Mouse (Mus musculus) MEL (cell line): ENCODE results near the gene Zfp950. TPM values are rescaled to one million over a fixed set of nuclear protein-coding genes. Genes with fewer than 3 reads are reported as not detected.
"Not testable (repeated sequence)": the region's sequence is repeated elsewhere in the genome, so short reads cannot be mapped to it uniquely, and the experiment has no call there.

ENCODE experiments used
- DNase-seq: peaks from one replicate; pipeline ENCODE4 v3.0.0; 2011; ENCODE audit warnings: low read depth, low spot score
- H3K27ac ChIP-seq: 2 replicates; pipeline ENCODE4 v1.5.1; 2012; ENCODE audit warnings: low read depth, mild to moderate bottlenecking, control low read depth, low read length, moderate library complexity; ENCODE audit not compliant: control insufficient read depth
- H3K27me3 ChIP-seq, 2 experiments: fragments of 150-350 bp in 1 of 2; sonication (generic) in 1 of 2; 2 replicates each; pipeline ENCODE4 v1.6.1; 2012; ENCODE audit warnings: low read length in 2 of 2, mild to moderate bottlenecking in 2 of 2, improper control_type of control experiment in 1 of 2, moderate library complexity in 1 of 2; ENCODE audit not compliant: insufficient read depth in 2 of 2, control insufficient read depth in 1 of 2
- H3K36me3 ChIP-seq, 2 experiments: 2 replicates each; pipeline ENCODE4 v1.6.1; 2012 to 2014; ENCODE audit warnings: low read length in 2 of 2, improper control_type of control experiment in 1 of 2, inconsistent platforms in 1 of 2, mild to moderate bottlenecking in 1 of 2; ENCODE audit not compliant: insufficient read depth in 2 of 2, control insufficient read depth in 1 of 2
- H3K4me1 ChIP-seq, 2 experiments: fragments of 150-350 bp in 1 of 2; sonication (generic) in 1 of 2; 2 replicates each; pipeline ENCODE4 v1.6.1; 2012; ENCODE audit warnings: low read length in 2 of 2, improper control_type of control experiment in 1 of 2, mild to moderate bottlenecking in 1 of 2; ENCODE audit not compliant: insufficient read depth in 2 of 2, control insufficient read depth in 1 of 2
- H3K4me3 ChIP-seq, 2 experiments: fragments of 150-350 bp in 1 of 2; sonication (generic) in 1 of 2; 2 replicates each; pipeline ENCODE4 v1.5.1; 2012; ENCODE audit warnings: low read depth in 2 of 2, low read length in 2 of 2, mild to moderate bottlenecking in 2 of 2, moderate library complexity in 2 of 2, control low read depth in 1 of 2, improper control_type of control experiment in 1 of 2; ENCODE audit not compliant: control insufficient read depth in 1 of 2, insufficient read depth in 1 of 2
- H3K79me2 ChIP-seq: 2 replicates; pipeline ENCODE4 v1.6.1; 2012; ENCODE audit warnings: mild to moderate bottlenecking, low read length, moderate library complexity; ENCODE audit not compliant: control insufficient read depth, poor library complexity, insufficient read depth
- H3K9ac ChIP-seq: 2 replicates; pipeline ENCODE4 v1.6.1; 2012; ENCODE audit warnings: low read depth, mild to moderate bottlenecking, control low read depth, low read length, moderate library complexity; ENCODE audit not compliant: control insufficient read depth, poor library complexity, severe bottlenecking
- H3K9me3 ChIP-seq: fragments of 150-350 bp; sonication (generic); replicated peaks from 2 replicates; pipeline ENCODE4 v1.6.1; 2012; ENCODE audit warnings: mild to moderate bottlenecking, low read length, improper control_type of control experiment, moderate library complexity; ENCODE audit not compliant: insufficient read depth
- CHD2 ChIP-seq: IDR thresholded peaks from 2 replicates; pipeline ENCODE4 v1.6.1; 2011; ENCODE audit warnings: low read length, improper control_type of control experiment
- EP300 ChIP-seq, 2 experiments: IDR thresholded peaks; 2 replicates each; pipeline ENCODE4 v1.6.1; 2011; ENCODE audit warnings: improper control_type of control experiment in 2 of 2, low read length in 2 of 2, low read depth in 1 of 2, mild to moderate bottlenecking in 1 of 2
- ETS1 ChIP-seq: IDR thresholded peaks from 2 replicates; pipeline ENCODE4 v1.6.1; 2012; ENCODE audit warnings: low read depth, mild to moderate bottlenecking, inconsistent platforms, low read length, improper control_type of control experiment, moderate library complexity
- GATA1 ChIP-seq: IDR thresholded peaks from 2 replicates; pipeline ENCODE4 v1.6.1; 2011; ENCODE audit warnings: low read depth, low read length, improper control_type of control experiment
- JUND ChIP-seq: IDR thresholded peaks from 2 replicates; pipeline ENCODE4 v1.6.1; 2011; ENCODE audit warnings: low read depth, mild to moderate bottlenecking, improper control_type of control experiment, low read length
- KAT2A ChIP-seq: conservative IDR thresholded peaks from 2 replicates; pipeline ENCODE4 v1.6.1; 2012; ENCODE audit warnings: low read depth, low read length, improper control_type of control experiment, inconsistent platforms
- MXI1 ChIP-seq: IDR thresholded peaks from 2 replicates; pipeline ENCODE4 v1.6.1; 2011; ENCODE audit warnings: mild to moderate bottlenecking, low read depth, low read length, improper control_type of control experiment
- NELFE ChIP-seq: IDR thresholded peaks from 2 replicates; pipeline ENCODE4 v1.6.1; 2011; ENCODE audit warnings: low read depth, low read length, improper control_type of control experiment
- SIN3A ChIP-seq: IDR thresholded peaks from 2 replicates; pipeline ENCODE4 v1.6.1; 2012; ENCODE audit warnings: low read length, improper control_type of control experiment, inconsistent platforms
- TCF12 ChIP-seq: IDR thresholded peaks from 2 replicates; pipeline ENCODE4 v1.6.1; 2014; ENCODE audit warnings: low read depth, mild to moderate bottlenecking, inconsistent platforms, low read length, improper control_type of control experiment, moderate library complexity
- ZNF384 ChIP-seq: IDR thresholded peaks from 2 replicates; pipeline ENCODE4 v1.6.1; 2012; ENCODE audit warnings: low read depth, mild to moderate bottlenecking, inconsistent platforms, low read length, improper control_type of control experiment
- polyA plus RNA-seq, 2 experiments: library from polyadenylated mRNA; stranded (reverse) in 1 of 2; unstranded in 1 of 2; fragments of >175 nt in 1 of 2; fragments of >200 nt in 1 of 2; gene quantifications; 2 replicates each; pipeline versions ENCODE4 v1.2.1 to v1.2.4; 2012; ENCODE audit warnings: low replicate concordance in 2 of 2, low read depth in 1 of 2; ENCODE audit not compliant: insufficient read length in 2 of 2, insufficient read depth in 1 of 2, missing spikeins in 1 of 2
- total RNA-seq: library from RNA; depleted of rRNA; stranded (reverse); fragments of 300-350 nt; gene quantifications from 2 replicates; pipeline ENCODE4 v1.2.3, GENCODE M21; 2012

Zfp950 gene
- total and polyA plus RNA-seq, 3 experiments: 5.4 to 113 (median 12.1) TPM

GRCm38 (mm10) chr19:61140342-61141206 is at the start of gene Zfp950 (continued):
- TF ChIP-seq GATA1 (no peak), MXI1 (no peak; the same call in none of the 2 replicates), ETS1 (0 out of 2 replicates have a peak, but pooled peaks have one; percentile 11), JUND (no peak), CHD2 (no peak)

DNA sequence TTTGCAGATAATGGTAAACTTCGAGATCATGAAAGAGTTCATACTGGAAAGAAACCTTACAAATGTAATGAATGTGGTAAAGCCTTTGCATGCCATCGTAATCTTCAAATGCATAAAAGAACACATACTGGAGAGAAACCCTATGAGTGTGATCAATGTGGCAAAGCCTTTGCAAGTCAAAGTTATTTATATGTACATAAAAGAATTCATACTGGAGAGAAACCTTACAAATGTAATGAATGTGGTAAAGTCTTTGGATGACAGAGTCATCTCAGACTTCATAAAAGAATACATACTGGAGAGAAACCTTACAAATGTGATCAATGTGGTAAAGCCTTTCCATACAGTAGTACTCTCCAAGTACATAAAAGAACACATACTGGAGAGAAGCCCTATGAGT is 43.0 kb upstream of the Zfp950 start, which contains the start of gene Gm6020:
TSS of gene Gm6020 (plus strand) at position 301 of the 400 bp plus-strand sequence.
- H3K36me3 ChIP-seq, H3K9ac ChIP-seq, H3K27me3 ChIP-seq, H3K9me3 ChIP-seq, H3K27ac ChIP-seq, H3K4me3 ChIP-seq, DNase-seq, H3K79me2 ChIP-seq, H3K4me1 ChIP-seq: not testable (repeated sequence)

DNA sequence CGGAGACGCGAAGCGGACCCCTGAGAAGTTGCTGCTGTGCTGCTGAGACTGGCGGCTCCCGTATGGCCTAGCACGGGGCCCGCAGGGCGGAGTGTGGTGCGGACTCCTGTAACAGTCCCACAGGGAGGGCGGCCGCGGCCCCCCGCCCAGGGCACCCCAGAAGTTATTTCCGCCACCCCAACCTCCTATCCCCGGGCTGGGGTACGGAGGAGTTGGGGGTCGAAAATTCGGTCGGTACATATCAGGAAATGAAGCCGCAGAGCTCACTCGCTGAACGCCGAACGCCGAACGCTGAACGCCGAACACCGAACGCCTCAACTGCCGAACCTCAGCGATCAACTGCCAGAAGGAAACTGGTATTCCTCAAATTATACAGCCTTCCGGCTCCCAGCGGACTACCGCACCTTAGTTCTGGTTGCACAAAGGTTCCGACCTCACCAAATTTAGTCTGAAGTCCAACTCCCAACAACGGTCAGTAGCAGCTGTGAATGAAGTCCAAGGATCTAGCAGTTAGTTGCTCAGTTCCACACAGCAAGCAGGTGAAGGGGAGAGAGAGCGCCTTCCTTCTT is 35.2 kb upstream of the Zfp950 start, which contains the start of gene Gm7102:
TSS of gene Gm7102 (minus strand) at position 554 of the 569 bp plus-strand sequence.
- no peak for TF ChIP-seq SIN3A
- TF ChIP-seq KAT2A: no peak
- Histone ChIP-seq H3K9ac (no peak within 1 kb of the TSS), H3K4me3 (no peak within 1 kb of the TSS), H3K79me2 (no peaks in the 10 kb centered on the region), H3K27ac (no peak within 1 kb of the TSS), H3K9me3 (no peaks in the 10 kb centered on the region), H3K36me3 (0 out of 4 replicates have a peak, but pooled peaks cover 0 to 2% of the 10 kb centered on the region in 2 experiments), H3K27me3 (no peaks in the 10 kb centered on the region), H3K4me1 (no peaks in the 10 kb centered on the region)
- no peak for DNase-seq

DNA sequence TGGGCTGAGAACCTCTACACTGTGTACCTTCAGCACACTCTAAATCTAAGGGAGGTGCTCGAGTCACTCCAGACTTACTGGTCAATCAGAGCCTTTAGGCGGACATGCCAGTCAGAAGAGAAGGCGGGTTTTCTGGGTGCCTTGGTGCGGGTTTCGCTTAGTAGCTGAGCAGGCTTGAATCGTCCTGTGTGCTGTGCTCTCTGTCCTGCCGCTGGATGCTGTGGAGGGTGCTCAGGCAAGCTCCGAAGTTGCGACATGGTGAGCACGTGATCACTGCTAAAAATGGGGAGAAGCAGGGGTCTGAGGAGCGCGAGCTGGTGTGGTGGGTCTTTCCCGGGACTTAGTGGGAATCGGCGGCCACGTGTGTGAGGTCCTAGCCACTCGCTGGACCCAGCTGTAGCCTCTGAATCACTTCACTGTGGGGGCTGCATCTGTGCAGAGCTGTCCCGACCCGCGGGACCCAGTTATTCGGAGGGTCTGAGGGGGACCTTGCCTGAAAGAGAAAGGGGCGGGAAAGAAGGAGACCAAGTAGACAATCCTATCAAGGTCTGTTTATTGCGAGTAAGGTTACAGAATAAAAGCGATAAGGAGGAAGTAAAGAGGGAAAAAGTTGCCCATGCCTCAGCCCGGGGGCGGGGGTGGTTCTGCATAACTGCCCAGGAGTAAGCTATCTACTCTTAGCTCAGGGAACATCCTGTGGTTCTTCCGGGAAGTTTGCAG is 11.2 kb upstream of the Zfp950 start:
- Histone ChIP-seq H3K4me1 (0 out of 4 replicates have a peak, but pooled peaks cover 0 to 3% of the 10 kb centered on the region in 2 experiments), H3K4me3 (no peak overlapping the region), H3K27me3 (peaks cover 0 to 3% of the 10 kb centered on the region in 2 experiments; a peak in 1 of 4 replicates), H3K27ac (no peak overlapping the region), H3K79me2 (no peaks in the 10 kb centered on the region), H3K9ac (no peak overlapping the region), H3K36me3 (no peaks in the 10 kb centered on the region), H3K9me3 (no peaks in the 10 kb centered on the region)
- no peak for DNase-seq
- TF ChIP-seq ZNF384: no peak
- TF ChIP-seq EP300 (IDR thresholded peaks at IDR 0.05; ENCODE audit: low read depth in 1 of 2, low read length in 2 of 2): 0 out of 4 replicates have a peak, but pooled peaks of 1 of the 2 experiments have one; percentile 14
- TF ChIP-seq TCF12: no peak
- no peak for TF ChIP-seq NELFE
